Mouse (Mus musculus): ENCODE measurements at regions not wholly inside any gene's neighbourhood (a gene's known extent, or its start where the extent isn't known, plus 50 kb on each side); places are given as distances from the start of the nearest gene placed in this dataset.

DNA sequence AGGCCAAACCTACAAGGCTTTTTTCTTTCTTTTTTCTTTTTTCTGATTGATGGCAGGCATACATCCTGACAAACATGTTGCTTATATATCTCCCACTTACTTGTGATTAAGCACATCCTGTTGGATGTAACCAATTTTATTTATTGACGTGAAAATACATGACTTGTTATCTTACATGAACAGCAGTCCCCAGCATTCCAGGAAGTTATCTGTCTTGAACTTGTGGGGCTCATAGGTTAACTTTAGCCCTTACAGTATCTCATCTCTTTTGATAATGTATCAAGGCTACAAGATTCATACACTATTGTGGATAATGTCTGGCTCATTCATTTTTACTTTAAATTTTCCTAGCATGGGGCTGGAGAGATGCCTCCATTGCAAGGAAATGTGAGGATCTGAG is 852.0 kb upstream of the Agtr1b start:
- no peak for DNase-seq (ENCODE audit: low spot score)

DNA sequence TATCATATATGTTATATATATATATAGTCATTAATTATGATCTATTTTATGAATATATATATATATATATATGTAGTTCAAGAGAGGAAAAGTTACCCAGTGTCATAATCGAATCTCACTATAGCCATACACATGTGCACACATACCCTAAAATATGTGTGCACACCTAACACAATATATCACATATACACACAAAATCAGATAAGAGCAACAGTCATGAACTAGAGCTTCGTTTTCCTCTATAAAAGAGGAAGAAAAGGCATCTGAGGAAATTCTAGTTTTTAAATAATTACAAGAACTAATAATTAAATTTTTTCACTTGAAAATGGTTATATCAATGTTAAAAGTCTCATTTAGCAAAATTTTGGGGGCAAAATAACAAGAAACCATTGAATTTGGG is 835.3 kb upstream of the Tbl1xr1 start:
- DNase-seq (ENCODE audit: low spot score): no peak

DNA sequence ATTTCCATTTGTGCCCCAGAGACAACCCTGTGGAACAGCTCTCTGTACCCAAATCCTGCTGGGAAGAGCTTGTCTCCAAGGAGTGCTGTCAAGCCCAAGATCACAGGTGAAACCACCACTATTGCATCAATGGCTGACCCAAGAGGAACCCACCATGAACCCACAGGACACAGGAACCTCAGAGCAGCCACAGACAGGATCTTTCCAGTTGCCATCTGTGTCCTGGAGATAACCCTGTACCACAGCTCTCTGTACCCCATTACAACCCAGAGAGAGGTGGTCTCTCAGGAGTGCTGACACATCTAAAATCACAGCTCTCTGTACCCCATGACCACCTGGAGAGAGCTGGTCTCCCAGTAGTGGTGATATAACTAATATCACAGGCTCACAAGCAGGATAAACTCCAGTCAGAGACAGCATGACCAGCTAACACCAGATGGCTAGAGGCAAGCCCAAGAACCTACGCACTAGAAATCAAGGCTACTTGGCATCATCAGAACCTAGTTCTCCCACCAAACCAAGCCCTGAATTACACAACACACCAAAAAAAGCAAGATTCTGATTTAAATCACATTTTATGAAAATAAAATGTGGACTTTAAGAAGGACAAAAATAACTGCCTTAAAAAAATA is 820.2 kb upstream of the Tbl1xr1 start:
- DNase-seq (ENCODE audit: low spot score): no peak

DNA sequence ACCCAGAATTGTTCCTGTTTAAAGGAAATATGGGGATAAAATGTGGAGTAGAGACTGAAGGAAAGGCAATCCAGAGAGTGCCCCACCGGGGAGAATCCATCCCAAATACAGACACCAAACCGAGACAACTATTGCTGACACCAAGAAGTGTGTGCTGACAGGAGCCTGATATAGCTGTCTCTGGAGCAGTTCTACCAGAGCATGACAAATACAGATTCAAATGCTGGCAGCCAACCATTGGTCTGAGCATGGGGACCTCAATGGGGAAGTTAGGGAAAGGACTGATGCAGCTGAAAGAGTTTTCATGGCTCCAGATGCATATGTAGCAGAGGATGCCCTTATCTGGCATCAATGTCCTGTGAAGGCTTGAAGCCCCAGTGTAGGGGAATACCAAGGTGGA is 813.1 kb upstream of the Tbl1xr1 start:
- DNase-seq (ENCODE audit: low spot score): no peak

DNA sequence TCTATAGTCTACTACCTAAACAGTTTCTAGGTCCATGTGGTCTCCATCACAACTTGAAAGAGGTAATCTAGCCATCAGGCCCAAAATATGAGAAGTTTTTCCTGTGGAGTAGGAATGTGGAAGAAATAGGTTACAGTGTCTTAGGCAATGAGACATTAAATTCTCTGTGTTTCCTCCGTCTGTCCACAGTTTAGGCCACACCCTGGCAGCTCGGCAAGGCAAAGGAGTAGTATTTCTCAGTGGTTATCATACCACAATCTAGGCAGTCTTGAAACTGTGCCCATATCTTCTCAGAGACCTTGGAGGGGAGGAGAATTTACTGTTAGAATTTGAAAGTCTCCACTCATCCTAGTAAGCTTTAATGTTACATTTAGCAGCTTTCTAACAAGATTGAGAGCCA is 811.0 kb upstream of the Tbl1xr1 start:
- no peak for DNase-seq (ENCODE audit: low spot score)

DNA sequence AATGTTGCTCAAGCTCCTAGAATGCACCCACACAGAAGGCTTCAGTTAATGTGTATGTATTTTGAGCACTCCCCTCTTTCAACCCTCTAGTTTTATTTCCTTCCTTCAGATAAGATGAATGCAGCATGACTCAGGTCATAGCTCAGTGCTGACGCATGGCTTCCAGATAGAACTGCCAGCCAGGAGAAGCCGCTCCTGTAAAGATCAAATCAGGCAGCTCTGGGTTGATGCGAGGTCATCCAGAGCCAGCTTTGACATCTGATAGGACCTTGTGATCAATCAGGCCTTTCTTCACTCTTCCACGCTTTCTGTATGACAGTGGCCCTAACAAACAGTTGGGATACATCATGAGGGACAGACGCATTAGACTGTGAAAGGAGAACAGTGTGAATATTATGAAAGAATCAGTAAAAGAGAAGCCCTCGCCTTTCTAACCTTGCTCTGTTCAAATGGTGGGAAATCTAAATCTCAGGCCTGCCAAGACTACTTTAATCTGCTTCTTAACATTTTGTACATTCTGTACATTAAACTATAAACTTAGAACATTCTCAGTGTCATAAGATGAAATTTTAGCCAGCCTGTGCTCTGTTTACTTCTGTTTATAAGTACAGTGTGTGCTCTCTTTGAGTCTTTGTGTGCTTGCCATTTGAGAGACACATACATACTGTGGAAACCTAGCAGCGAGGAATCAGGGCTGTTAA is 807.9 kb upstream of the Tbl1xr1 start:
- no peak for DNase-seq (ENCODE audit: low spot score)

DNA sequence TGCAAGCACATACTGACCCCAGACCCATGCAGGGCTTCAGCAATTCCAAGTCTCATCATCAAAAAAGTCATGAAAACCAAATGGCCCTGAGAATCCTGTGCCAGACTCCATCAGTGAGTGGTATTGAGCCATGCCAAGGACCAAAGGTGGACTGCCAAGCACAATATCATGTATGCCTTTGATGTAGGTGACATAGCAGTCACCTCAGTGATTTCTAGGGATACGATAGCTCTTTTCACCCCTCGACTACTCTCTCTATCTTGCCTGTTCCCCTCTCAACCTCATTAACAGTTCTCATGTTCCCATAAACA is 807.4 kb upstream of the Tbl1xr1 start:
- no peak for DNase-seq (ENCODE audit: low spot score)

DNA sequence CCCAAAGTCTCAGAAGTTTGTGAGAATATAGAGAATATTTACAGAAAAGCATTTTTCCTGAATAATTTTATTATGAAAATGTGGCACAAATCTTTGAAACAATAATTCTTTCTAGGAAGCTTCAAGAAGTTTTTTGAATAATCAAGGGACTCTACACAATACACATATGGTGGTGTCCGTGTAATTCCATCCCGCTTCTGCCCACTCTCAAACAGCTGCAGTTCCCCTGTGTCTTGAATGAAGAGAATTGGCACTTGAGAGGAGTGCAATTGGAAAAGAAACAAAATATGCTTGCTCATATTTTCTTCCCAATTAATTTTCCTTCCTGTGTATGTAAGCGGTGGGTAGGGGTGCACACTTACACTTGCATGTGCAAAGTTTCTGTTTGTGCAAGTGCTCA is 805.7 kb upstream of the Tbl1xr1 start:
- no peak for DNase-seq (ENCODE audit: low spot score)

DNA sequence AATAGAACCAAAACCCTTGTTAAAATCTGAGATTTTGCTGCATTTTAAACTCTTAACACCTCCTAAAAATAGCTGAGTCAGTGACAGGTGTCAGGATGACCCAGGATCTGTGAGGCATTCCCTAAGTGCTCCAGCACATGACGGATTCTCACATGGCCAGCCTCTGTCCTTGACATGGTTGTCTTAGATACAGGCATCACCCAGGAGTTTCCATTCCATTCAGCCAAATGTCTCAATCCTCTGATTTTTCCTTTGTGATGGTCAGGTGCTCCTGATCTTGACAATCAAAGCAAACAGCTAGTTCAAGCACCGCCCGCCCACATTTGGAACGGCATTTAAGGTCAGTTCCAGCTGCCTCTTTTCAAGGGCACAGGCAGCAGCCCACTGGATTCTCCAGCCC is 804.2 kb upstream of the Tbl1xr1 start:
- DNase-seq (ENCODE audit: low spot score): no peak

DNA sequence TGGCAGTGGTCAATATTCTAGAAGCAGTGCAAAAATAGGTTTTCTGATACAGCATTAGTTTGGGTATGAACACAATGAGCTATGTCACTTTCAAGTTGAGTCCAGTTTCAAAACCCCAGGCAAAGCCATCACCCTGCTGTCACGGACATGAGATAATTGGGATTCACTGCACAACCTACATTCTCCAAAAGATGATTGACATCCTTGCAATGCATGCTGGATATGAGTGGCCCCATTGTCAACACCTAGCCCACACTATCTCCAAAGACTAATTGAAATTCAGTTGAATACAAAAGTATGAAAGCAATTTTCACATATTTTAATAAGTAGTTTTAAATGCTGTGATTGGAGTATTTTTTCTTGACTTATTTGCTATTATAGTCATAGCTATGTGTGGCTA is 783.7 kb upstream of the Tbl1xr1 start:
- no peak for DNase-seq (ENCODE audit: low spot score)

DNA sequence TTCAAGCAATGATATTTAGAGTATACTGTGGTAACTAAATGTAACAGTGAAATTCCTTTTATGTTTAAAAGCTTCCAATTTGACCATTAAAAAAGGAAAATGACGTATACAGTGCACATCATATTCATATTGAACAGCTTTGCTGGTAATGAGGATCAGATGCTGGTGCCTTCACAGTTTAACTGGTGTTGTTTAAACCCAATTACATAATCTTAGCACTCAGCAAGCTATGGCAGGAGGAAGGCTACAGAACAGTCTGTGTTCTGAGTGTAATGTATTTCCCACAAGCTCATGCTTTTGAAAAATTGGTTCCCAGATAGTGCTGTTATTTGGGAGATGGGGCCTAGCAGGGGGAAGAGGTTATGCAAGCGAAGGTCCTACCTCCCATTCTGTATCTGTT is 783.1 kb upstream of the Tbl1xr1 start:
- DNase-seq (ENCODE audit: low spot score): no peak

DNA sequence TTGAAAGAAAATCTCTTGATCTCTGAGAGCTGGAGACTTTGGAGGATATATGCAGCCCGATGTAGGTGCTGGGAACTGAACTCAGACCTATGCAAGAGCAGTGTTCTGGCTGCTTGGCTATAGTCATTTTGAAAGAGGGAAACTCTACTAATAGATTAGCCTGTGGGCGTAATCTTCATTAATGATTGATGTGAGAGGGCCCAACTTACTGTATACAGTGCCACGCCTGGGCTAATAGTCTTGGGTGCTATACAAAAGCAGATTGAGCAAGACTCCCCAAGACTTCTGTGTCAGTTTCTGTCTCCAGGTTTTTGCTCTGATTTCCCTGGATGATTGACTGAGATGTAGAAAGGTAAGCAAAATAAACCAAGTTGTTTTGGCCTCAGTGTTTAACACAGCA is 781.7 kb upstream of the Tbl1xr1 start:
- no peak for DNase-seq (ENCODE audit: low spot score)

DNA sequence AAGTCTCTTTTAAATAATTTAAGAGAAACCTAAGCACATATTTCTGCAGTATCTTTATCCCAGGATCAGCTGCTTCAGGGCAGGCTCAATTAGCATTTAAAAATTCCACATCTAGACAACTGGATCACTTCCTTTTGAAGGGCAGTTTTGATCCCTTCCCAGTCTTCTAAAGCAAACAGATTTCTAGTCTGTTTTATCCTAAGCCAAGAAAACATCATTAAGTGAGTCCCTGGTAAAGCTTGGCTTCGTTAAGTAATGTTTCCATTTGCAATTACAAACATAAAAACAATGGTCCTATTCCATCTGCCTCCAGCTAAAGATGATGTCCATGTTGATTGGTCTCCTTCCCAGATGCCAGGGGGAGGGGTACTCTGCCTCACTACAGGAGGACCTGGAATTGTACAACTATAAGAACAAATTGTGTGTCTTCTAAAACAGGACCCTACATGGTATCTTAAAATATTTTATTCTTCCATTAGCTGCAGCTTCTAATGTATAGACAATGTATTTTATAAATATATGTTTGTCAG is 779.8 kb upstream of the Tbl1xr1 start:
- no peak for DNase-seq (ENCODE audit: low spot score)

DNA sequence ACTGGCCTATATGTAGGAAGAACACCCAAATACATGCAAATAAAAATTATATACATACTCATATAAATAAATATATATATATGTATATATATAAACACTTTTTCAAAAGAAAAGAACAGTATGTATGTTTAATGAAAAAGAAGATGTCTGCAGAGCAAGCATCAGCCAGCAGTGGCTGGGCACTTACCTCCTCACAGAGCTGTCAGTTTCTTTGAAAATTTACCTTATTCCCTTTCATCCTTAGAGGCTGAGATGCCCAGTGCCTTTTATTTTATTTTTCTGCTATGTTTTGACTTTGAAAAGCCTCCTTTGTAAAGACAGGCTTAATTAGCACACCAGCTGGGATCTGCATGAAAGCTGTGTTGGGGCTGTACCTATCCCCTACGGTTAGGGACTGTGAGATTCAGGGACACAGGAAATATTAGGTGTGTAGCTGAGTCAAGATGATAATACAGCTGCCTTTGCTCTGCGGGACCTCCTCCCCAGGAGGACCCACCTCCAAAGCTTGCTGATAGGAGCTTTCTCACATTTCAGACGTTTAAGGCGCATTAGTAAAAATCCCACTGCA is 751.0 kb upstream of the Tbl1xr1 start:
- DNase-seq (ENCODE audit: low spot score): no peak

DNA sequence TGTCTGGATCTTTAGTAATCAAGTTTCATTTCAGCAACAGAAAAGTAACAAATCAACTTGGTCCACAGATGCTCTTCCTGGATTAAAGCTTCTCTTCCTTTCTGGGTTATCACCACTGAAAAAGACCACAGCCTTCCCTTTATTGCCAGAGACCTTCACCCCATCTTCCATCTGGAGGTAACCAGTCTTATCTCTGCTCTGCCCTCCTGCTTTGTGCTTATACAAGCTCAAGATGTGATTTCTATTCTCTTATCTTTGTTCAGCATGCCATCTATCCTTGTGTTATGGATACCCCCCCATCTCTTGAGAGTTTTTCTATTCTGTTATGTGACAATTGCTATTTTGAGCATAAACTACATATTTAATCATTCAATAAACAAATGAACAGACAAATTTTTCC is 734.5 kb upstream of the Tbl1xr1 start:
- no peak for DNase-seq (ENCODE audit: low spot score)

DNA sequence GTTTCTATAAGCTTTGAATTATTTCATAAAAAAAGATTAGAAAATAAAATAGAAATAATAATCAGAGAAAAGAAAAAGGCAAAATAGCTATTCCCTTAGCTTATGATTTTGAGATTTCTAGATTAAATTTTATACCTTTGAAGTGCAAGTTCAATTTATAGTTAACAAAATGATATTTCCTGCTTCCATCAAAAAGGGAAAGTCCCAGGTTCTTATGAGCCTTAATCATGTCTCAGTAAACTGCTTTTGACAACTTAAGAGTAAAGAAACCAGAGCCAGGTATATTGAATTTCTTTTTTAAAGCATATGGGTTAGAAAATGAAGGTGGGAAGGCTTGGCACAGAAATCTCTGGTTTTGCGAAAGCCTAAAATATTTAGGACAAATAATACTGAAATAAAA is 733.4 kb upstream of the Tbl1xr1 start:
- DNase-seq (ENCODE audit: low spot score): no peak

DNA sequence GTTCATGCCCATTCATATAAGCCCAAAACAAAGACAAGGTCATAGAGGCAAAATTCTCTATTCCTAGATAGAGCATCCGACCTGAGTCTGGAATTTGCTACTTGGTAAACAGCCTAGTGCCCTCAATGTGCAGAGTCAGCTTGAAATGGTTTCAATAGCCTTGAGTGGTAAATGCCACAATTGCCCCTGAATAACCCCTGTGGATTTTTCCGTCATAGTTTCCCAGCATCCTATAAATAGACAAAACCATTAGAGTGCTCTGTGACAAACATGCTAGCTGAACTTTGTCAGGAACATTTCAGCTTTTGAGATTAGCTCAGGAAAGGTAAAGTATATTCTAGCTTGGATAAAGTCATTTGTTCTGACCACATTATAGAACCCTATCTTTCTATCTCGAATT is 727.0 kb upstream of the Tbl1xr1 start:
- DNase-seq (ENCODE audit: low spot score): no peak

DNA sequence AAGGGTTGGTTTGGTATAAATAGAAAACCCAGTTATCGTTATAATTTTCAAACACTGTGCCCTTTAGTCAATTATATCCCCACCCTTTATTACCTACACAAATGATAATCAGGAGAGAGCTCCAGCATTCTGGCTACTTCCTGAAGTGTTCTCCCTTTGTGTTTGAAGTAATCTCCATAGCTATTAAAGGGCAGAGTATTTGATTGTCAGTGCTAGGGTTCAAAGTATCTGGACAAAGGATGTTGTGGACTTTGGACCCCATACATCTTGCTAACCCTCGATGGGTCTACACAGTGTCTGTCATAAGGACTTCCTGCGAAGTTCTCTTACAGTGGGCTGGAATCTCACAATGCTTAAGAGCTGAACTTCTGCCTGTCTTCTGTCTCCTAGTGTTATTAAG is 720.3 kb upstream of the Tbl1xr1 start:
- DNase-seq (ENCODE audit: low spot score): no peak

DNA sequence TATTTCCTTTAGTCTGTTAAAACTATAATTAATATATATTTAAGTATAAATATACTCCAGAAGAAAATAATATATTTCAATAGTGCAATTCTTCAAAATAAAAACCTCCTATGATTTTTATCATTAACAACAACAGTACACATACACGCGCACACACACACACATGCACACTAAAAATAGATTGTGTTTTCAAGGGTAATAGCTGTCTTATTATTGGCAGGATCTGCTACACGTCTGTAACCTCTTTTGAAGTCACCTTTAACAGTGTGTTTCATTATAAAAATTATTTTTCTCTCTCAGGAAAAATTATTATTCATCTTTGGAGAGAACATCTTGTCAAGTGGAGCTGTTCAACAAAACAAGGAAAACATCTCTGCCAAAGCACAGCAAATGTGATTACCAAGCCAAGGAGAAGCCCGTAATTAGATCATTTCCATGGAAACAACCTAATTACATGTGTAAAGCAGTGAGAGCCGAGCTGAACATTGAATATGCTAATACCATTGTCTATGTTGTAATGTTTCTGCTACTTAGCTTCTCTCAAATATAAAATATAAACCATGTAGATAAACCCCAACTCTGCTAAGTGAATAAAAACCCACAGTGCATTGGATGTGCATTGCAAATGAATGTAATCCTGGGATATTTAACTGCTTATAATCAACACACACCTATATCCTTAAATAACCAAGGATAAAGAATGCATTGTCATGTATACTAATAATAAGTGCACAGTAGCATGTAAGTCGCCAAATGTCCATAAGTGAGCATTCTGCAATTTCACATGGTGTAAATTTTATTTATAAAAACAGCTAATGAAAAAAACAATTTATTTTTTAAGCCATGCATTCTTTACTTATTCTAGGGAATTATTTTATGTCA is 719.4 kb upstream of the Tbl1xr1 start:
- DNase-seq (ENCODE audit: low spot score): no peak

DNA sequence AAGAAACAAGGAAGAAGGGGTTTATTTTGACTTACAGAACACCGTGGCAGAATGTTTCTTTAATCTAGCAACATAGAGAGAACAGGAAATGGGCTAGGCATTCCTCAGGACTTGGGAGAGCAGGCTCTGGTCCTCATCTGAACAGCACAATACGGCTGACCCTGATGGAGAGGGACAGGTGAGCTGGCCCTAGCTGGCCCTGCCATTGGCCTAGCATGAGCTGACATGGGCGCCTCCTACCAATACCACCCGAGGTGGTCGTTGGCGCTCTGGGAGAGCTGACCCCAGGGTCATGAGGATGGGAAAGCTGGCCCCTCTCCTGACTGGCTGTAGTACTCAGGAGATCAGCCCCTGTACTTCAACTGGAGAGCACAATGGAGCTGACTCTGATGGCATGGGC is 718.4 kb upstream of the Tbl1xr1 start:
- no peak for DNase-seq (ENCODE audit: low spot score)

DNA sequence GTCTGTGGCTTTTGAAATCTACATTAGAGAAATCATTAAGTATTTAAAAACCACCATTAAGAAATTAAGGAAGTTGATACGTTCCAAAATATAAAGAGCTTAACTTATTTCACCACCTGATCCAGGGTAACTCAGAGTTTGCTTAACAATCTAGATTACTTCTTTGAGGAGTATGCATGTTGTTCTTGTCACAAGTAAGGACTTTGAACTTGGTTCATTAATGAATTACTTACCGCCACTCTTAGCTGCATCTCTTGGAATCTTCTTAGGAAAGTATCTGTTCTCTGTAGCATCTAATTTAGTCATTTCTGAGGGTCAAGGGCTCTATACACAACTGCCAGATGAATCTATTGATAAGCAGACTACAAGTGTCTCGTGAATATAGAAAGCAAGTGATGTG is 715.4 kb upstream of the Tbl1xr1 start:
- DNase-seq (ENCODE audit: low spot score): no peak

DNA sequence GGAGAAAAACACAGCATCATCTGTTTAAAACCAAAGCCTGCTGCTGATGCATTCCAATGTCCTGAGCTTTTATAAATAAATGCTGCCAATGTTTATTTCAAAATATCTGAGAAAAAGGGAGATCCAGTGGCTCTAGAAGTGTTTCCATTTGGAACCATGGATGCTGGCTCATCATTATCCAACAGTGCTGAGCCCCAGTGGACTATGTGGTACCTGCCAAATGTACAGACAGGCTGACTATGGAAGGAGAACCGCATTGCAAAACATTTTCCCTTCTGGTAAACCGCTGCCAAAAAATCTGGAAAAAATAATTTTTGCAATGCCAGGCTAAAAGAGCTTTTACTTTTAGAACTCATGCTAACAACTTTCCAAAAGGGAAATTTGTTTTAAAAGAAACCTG is 696.6 kb upstream of the Tbl1xr1 start:
- DNase-seq (ENCODE audit: low spot score): no peak

DNA sequence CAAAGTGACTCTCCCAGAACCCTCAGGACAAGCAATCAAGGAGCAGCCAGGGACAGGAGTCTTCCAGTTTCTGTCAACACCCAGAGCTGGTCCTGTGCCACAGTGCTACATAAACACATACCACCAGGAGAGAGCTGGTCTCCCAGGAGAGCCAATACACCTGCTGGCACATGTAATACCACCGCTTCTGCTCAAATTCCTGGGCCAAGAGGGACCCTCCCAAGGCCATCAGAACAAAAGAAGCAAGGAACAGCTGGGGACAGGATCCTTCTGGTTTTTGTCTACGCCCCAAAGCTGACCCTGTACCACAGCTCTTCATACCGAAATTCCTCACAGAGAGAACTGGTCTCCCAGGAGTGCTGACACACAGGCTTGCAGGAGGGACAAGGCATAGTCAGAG is 695.4 kb upstream of the Tbl1xr1 start:
- no peak for DNase-seq (ENCODE audit: low spot score)

All from ovary, postnatal 14 days (tissue).